Mouse (Mus musculus) thymus, postnatal 14 days (tissue): Measurements from ENCODE around the gene Olfr66.

Source experiments
- DNase-seq: peaks from one replicate; pipeline ENCODE4 v3.0.0; 2021

The Olfr66 gene

DNA sequence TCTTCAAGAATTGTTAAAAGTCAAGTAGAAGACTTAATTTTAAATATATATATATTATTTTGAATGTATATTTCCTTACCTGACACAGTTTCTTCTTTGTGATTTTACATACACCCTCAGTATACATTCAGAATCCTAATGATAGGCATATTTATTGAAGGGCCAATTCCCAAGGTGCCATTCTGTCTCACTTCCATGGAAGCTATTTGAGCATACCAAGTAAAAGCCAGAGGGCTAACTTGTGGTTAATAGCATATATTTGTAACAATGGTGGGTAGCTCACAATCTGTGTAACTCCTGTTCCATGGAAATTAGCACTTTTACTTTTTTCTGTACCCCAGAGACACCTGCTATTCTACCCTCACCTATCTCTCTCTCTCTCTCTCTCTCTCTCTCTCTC, at the start of gene Olfr66:
TSS of gene Olfr66 (minus strand) at position 101 of the 400 bp plus-strand sequence.
- DNase-seq = no peak

- no peak for DNase-seq
These were observed 48.2 kb upstream of the Olfr66 start, which contains the start of gene Olfr632 for GRCm38 (mm10) chr7:103934264-103934663. Gene Olfr632, plus strand, starts transcription at chr7:103934347.

- no peak for DNase-seq
These were observed 42.5 kb upstream of the Olfr66 start, which contains the start of gene Olfr631 for GRCm38 (mm10) chr7:103928525-103928924. Gene Olfr631, plus strand, starts transcription at chr7:103928825.

DNA sequence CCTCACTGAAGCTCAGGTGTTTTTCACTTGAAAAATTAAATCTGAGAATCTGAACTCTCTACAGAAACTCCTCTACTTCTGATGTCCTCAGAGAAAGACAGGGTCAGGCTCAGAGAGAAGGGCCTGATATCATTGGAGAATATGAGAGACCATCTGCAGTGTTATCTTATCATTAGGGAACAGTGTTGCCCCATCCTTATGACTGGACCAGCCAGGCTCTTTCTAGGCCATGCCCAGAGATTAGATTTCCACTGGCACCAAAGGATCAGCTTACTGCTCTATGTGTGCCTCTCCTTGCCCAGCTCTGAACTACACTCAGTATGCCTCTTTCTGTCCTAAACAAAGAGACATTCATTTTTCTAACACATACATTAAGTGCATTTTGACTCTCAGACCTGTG, 29.3 kb upstream of the Olfr66 start:
- DNase-seq = no peak

DNA sequence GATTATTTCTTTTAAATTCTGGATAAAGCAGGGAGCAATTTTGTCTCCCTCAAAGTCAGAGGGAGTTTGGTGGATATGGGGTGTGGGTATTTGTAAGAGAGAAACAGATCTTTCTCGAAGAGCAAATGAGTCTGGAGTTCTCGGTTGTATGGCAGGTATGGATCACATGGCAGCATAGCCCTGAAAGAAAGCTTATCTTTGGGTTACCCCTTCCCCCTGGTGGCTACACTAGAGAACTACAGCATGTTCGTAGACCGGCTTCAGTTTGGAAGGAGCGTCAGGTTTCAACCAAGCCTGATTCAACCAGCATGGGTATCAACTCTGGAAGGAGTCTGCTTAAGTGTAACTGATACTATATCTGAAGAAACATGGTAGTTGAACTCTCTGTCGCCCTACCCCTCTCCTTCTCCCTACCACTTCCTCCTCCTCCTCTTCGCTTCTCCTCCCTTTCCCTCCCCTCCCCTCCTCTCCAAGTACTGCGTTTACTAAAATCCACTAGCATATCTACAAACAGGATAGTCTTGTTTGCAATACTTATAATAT, 27.0 kb upstream of the Olfr66 start:
- DNase-seq = no peak

- DNase-seq = no peak
These were observed 24.0 kb upstream of the Olfr66 start for GRCm38 (mm10) chr7:103910047-103910446.

GRCm38 (mm10) chr7:103903187-103903586, 17.1 kb upstream of the Olfr66 start, which contains the start of gene Olfr65:
Gene Olfr65, plus strand, starts transcription at chr7:103903487.
- DNase-seq = no peak

DNA sequence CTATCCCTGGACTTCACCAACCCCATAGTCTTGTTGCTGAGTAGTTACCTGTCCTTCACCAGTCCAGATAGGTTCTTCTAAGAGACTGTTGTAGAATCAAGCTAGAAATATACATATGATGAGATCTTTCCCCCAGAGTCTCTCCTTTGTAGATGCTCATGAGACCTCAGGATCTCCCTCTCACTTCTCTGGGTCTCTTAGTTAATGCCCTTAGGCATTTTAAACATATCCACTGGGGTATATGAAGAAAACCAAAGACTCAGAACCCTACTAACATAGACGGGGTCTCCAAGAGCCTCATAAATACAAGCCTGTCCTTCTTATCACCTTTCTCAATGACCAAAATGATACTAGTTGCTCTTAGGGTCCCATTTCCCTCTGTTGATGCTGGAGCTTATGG, 8.3 kb upstream of the Olfr66 start, which contains the start of gene Olfr64:
TSS of gene Olfr64 (minus strand) at position 101 of the 400 bp plus-strand sequence.
- no peak for DNase-seq

GRCm38 (mm10) chr7:103877093-103877492, 9.0 kb downstream of the Olfr66 start:
- no peak for DNase-seq

DNA sequence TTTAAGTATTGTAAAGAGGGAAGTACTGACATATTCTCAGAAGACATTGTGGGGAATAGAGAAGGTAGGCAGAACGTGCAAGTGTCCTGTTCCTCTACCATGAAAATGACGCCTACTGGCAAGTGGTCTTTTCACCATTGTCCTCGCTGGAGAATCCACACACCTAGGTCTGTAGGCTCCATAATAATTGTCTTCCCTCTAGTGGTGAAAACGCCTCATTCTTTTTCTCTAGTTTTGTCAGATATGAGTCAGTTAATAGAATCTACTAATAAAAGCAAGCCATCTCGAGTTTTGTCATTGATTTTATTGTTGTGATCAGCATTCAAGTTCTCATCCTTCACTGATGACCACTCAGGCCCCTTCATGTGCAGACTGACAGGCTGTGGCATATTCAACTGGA, 11.6 kb downstream of the Olfr66 start:
- DNase-seq = no peak

DNA sequence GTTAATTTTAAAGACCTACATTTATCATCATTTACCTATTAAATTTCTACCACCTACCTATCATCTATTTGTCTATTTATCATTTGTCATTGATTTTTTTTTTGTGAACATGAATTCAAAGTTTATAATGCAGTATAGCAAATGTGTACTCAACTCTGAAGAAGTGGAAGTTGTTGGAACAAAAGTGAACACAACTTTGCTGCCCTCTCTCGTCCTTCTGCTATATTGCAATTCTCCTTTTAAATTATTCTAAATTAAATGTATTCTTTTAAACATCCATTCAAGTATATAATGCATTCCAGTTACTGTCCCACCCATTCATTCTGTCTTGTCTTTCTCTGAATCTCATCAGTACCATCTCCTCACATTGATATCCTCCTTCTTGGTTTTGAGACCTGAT, 13.0 kb downstream of the Olfr66 start:
- DNase-seq = no peak

- no peak for DNase-seq
These were observed 15.4 kb downstream of the Olfr66 start for GRCm38 (mm10) chr7:103870667-103871066.

DNA sequence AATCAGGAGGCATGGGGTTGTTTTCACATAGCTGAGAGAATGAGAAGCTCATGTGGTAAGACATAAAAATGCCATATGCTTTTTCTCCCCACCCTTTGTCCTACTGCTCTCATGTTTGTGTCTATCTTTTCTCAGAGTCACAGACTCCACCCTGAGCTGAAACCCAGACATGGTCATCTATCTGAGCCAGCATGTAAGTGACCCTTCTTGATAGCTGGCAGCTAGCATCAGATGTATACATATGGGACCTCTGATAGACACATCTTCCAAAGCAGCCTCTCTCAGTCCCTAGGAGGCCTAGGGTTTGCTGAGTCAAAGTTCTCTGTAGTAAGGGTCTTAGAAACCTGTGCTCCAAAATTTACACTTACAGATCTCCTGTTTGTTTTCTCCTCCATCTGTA, 20.3 kb downstream of the Olfr66 start:
- no peak for DNase-seq

- DNase-seq = no peak
These were observed 24.5 kb downstream of the Olfr66 start for GRCm38 (mm10) chr7:103861531-103861930.

DNA sequence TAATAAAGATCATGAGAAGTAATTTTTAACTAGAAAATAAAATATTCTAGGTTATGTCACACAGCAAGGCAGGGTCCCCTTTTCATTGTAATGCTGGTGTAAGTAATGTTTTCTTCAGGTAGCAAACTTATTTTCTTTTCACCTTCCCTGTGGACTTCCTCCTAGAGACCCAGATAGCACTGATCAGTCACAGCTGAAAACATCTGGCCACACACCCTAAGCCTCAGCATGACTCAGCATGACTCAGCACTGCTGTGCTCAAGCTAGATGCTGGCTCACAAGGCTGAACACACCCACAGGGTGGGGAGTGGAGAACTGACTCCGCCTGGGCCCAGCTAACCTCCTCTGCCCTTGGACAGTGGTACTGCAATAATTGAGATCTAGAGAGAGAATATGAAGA, 25.2 kb downstream of the Olfr66 start:
- no peak for DNase-seq

GRCm38 (mm10) chr7:103859076-103859475, 27.0 kb downstream of the Olfr66 start:
- DNase-seq = no peak

GRCm38 (mm10) chr7:103854669-103855068, 31.4 kb downstream of the Olfr66 start:
- DNase-seq = no peak

DNA sequence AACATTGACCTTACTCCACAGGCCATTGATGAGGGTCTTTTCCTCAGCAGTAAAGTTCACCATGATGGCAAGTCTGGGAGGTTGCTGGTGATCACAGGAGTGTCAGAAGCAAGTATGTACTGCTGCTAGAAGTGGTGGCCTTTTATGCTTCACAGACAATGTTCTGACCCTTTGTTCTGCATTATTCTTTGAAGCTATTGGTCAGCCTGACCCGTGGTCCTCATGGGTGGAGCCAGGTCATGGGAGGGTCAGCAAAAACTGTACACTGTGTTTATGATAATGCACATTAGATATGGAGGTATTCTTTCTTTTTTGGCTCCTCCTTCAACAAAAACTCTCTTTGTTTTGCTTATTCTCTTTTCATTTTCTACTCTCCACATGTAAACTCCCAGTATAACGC, 33.0 kb downstream of the Olfr66 start, which contains the start of gene Hbb-y:
TSS of gene Hbb-y (minus strand) at position 127 of the 400 bp plus-strand sequence.
- no peak for DNase-seq

- DNase-seq = no peak
These were observed 41.3 kb downstream of the Olfr66 start for GRCm38 (mm10) chr7:103844525-103845325.

GRCm38 (mm10) chr7:103843034-103843433, 43.0 kb downstream of the Olfr66 start, which contains the start of gene Hbb-bh1:
Gene Hbb-bh1, minus strand, starts transcription at chr7:103843164.
- DNase-seq = no peak

- DNase-seq = no peak
These were observed 45.8 kb downstream of the Olfr66 start, which contains the start of gene Hbb-bh2 for GRCm38 (mm10) chr7:103840268-103840667. Gene Hbb-bh2, minus strand, starts transcription at chr7:103840520.
